Mouse (Mus musculus) urinary bladder, postnatal 36 days (tissue): ENCODE results near the gene Vmn1r207-ps.
"Not testable (repeated sequence)": the region's sequence is repeated elsewhere in the genome, so short reads cannot be mapped to it uniquely, and the experiment has no call there.

Experiments used
- DNase-seq, 2 experiments: peaks; one replicate each; pipeline ENCODE4 v3.0.0; 2022; ENCODE audit warnings: low spot score in 2 of 2, mixed read lengths in 1 of 2

Vmn1r207-ps gene

GRCm38 (mm10) chr13:22729529-22729928 is at the start of gene Vmn1r207-ps:
Gene Vmn1r207-ps (minus strand): TSS chr13:22729629.
- DNase-seq, result not testable (repeated sequence)

- not testable (repeated sequence) for DNase-seq
Observed at GRCm38 (mm10) chr13:22777300-22777699, 47.9 kb upstream of the Vmn1r207-ps start, which contains the start of gene Vmn1r208. Gene Vmn1r208 (minus strand): TSS chr13:22777400.

- DNase-seq, result not testable (repeated sequence)
Observed at GRCm38 (mm10) chr13:22771592-22771991, 42.2 kb upstream of the Vmn1r207-ps start.

- no peak for DNase-seq
Observed at GRCm38 (mm10) chr13:22747524-22747923, 18.1 kb upstream of the Vmn1r207-ps start.

GRCm38 (mm10) chr13:22706947-22707346 is 22.5 kb downstream of the Vmn1r207-ps start:
- not testable (repeated sequence) for DNase-seq

- DNase-seq, result not testable (repeated sequence)
Observed at GRCm38 (mm10) chr13:22702951-22703350, 26.5 kb downstream of the Vmn1r207-ps start.
